Mouse (Mus musculus) gastrocnemius, adult 2 months (tissue): ENCODE measurements at regions not wholly inside any gene's neighbourhood (a gene's known extent, or its start where the extent isn't known, plus 50 kb on each side); places are given as distances from the start of the nearest gene placed in this dataset.

Experiments used
- DNase-seq: peaks from one replicate; pipeline ENCODE4 v3.0.0; 2022
- H3K27ac ChIP-seq: fragments of 200-600 bp; 2 replicates; pipeline ENCODE4 v1.8.1; 2022; ENCODE audit warnings: mild to moderate bottlenecking
- H3K4me3 ChIP-seq: fragments of 200-600 bp; 2 replicates; pipeline ENCODE4 v1.8.1; 2022; ENCODE audit warnings: mild to moderate bottlenecking, moderate library complexity
- CTCF ChIP-seq: fragments of 200-600 bp; IDR thresholded peaks from 2 replicates; pipeline ENCODE4 v1.8.1; 2022; ENCODE audit warnings: antibody characterized with exemption, mild to moderate bottlenecking, moderate library complexity
- intact Hi-C: fragments of 180-260 bp; cut with DNase I; formaldehyde crosslinking; loops from one replicate; pipeline ENCODE4 v1.15.1; 2025

GRCm38 (mm10) chr10:95013946-95014345, 69.3 kb upstream of the Plxnc1 start:
- Histone ChIP-seq H3K4me3 (peak overlapping the region; percentile 52), H3K27ac (peak overlapping the region; percentile 79)
- peak; percentile 86 for DNase-seq
- intact Hi-C loops: loop anchor here (2.0 kb wide), 1 partner anchor 21 kb away; no protein-coding TSS in a partner anchor
- TF ChIP-seq CTCF: no peak

GRCm38 (mm10) chr10:95013213-95013915, 68.7 kb upstream of the Plxnc1 start:
- DNase-seq: no peak
- intact Hi-C loops: loop anchor here (2.0 kb wide), 1 partner anchor 21 kb away; no protein-coding TSS in a partner anchor
- peak overlapping the region; percentile 52 for H3K4me3 ChIP-seq
- peak; percentile 18; the same call in 1 of the 2 replicates for TF ChIP-seq CTCF
- peak overlapping the region; percentile 79 for H3K27ac ChIP-seq

GRCm38 (mm10) chr10:95010333-95010732, 65.7 kb upstream of the Plxnc1 start:
- no peak for DNase-seq
- TF ChIP-seq CTCF: no peak
- intact Hi-C loops: no loop called here
- Histone ChIP-seq H3K27ac (no peak overlapping the region), H3K4me3 (no peak overlapping the region)

GRCm38 (mm10) chr10:95009081-95009480, 64.4 kb upstream of the Plxnc1 start:
- Histone ChIP-seq H3K4me3 (no peak overlapping the region), H3K27ac (no peak overlapping the region)
- intact Hi-C loops: no loop called here
- no peak for DNase-seq
- TF ChIP-seq CTCF: no peak

- peak overlapping the region; percentile 65 for H3K27ac ChIP-seq
- no peak overlapping the region for H3K4me3 ChIP-seq
- DNase-seq: peak; percentile 51
- no peak for TF ChIP-seq CTCF
- intact Hi-C loops: no loop called here
Measured at GRCm38 (mm10) chr10:95004065-95004763, 59.6 kb upstream of the Plxnc1 start.

- Histone ChIP-seq H3K27ac (peak overlapping the region; percentile 65), H3K4me3 (no peak overlapping the region)
- DNase-seq: peak; percentile 54
- intact Hi-C loops: no loop called here
- TF ChIP-seq CTCF: no peak
Measured at GRCm38 (mm10) chr10:95003621-95004020, 59.0 kb upstream of the Plxnc1 start.

- intact Hi-C loops: no loop called here
- TF ChIP-seq CTCF: no peak
- Histone ChIP-seq H3K4me3 (no peak overlapping the region), H3K27ac (no peak overlapping the region)
- DNase-seq: no peak
Measured at GRCm38 (mm10) chr10:95001650-95002049, 57.0 kb upstream of the Plxnc1 start.

- intact Hi-C loops: no loop called here
- H3K27ac ChIP-seq: no peak overlapping the region
- no peak for DNase-seq
- no peak for TF ChIP-seq CTCF
- no peak overlapping the region for H3K4me3 ChIP-seq
Measured at GRCm38 (mm10) chr10:94999716-95000115, 55.1 kb upstream of the Plxnc1 start.
